Mouse (Mus musculus) stomach, postnatal 0 days (tissue): Measurements from ENCODE around the gene Aifm3. TPM values are rescaled to one million over a fixed set of nuclear protein-coding genes. Genes with fewer than 3 reads are reported as not detected.
"Not testable (repeated sequence)": the region's sequence is repeated elsewhere in the genome, so short reads cannot be mapped to it uniquely, and the experiment has no call there.

ENCODE experiments used
- ATAC-seq: fragments of 200-750 bp; cut with Nextera tagmentation; 2 replicates; pipeline ENCODE4 v1.8.0; 2017; ENCODE audit not compliant: low FRiP score, low TSS enrichment
- DNase-seq: peaks from one replicate; pipeline ENCODE4 v3.0.0-alpha.2; 2016; ENCODE audit warnings: low spot score
- H3K27ac ChIP-seq: fragments of 300-500 bp; sonication (generic); replicated peaks from 2 replicates; pipeline ENCODE4 v1.5.1; 2014; ENCODE audit warnings: mild to moderate bottlenecking, control low read depth
- H3K27me3 ChIP-seq: fragments of 300-500 bp; sonication (generic); 2 replicates; pipeline ENCODE4 v1.6.1; 2014; ENCODE audit warnings: low read length; ENCODE audit not compliant: control insufficient read depth, insufficient read depth
- H3K36me3 ChIP-seq: fragments of 300-500 bp; sonication (generic); 2 replicates; pipeline ENCODE4 v1.6.1; 2014; ENCODE audit warnings: low read length, mixed read lengths; ENCODE audit not compliant: control insufficient read depth, insufficient read depth
- H3K4me1 ChIP-seq: fragments of 300-500 bp; sonication (generic); replicated peaks from 2 replicates; pipeline ENCODE4 v1.6.1; 2014; ENCODE audit warnings: antibody characterized with exemption; ENCODE audit not compliant: control insufficient read depth, insufficient read depth
- H3K4me2 ChIP-seq: fragments of 300-500 bp; sonication (generic); replicated peaks from 2 replicates; pipeline ENCODE4 v1.6.1; 2014; ENCODE audit warnings: low read depth, mild to moderate bottlenecking, control low read depth, moderate library complexity
- H3K4me3 ChIP-seq: fragments of 300-500 bp; sonication (generic); 2 replicates; pipeline ENCODE4 v1.5.1; 2014; ENCODE audit warnings: low read depth, low read length, control low read depth
- H3K9ac ChIP-seq: fragments of 300-500 bp; sonication (generic); 2 replicates; pipeline ENCODE4 v1.6.1; 2014; ENCODE audit warnings: mild to moderate bottlenecking, low read length, control low read depth, mixed read lengths
- H3K9me3 ChIP-seq: fragments of 300-500 bp; sonication (generic); 2 replicates; pipeline ENCODE4 v1.6.1; 2016; ENCODE audit warnings: low read length; ENCODE audit not compliant: control insufficient read depth
- CTCF ChIP-seq: IDR thresholded peaks from 2 replicates; pipeline ENCODE4 v1.5.1; 2016; ENCODE audit warnings: antibody characterized with exemption, low read depth, mild to moderate bottlenecking, moderate library complexity
- EP300 ChIP-seq: optimal IDR thresholded peaks from 2 replicates; pipeline ENCODE3; 2016; ENCODE audit warnings: antibody characterized with exemption
- WGBS: fragments of 180-500 bp; shearing (Covaris S2); extraction: QIAGEN DNeasy Blood & Tissue Kit; methylation state at CpG from one replicate; pipeline ENCODE4 v1.1.7; 2014; 5-methylcytosine and 5-hydroxymethylcytosine counted together
- polyA plus RNA-seq: library from polyadenylated mRNA; unstranded; fragments of >200 nt; fragmentation: Nextera tagmentation; extraction: Ambion mirVana; gene quantifications from 2 replicates; pipeline ENCODE4 v1.2.1, GENCODE M21; 2015

The Aifm3 gene
- polyA plus RNA-seq, 1 experiment from 2014 or later = 0.61 TPM

- Histone ChIP-seq H3K4me3 (no peak overlapping the region), H3K9ac (no peak overlapping the region), H3K36me3 (no peaks in the 10 kb centered on the region; the same call in 1 of the 2 replicates), H3K4me2 (no peak overlapping the region), H3K27me3 (no peaks in the 10 kb centered on the region), H3K9me3 (no peaks in the 10 kb centered on the region), H3K27ac (no peak overlapping the region), H3K4me1 (peaks cover 2% of the 10 kb centered on the region; the same call in 1 of the 2 replicates)
- DNase-seq (no peak), ATAC-seq (no peak)
- WGBS = 84% methylated on average over 5 of the region's 5 CpGs
- no peak for TF ChIP-seq CTCF
Observed at GRCm38 (mm10) chr16:17507018-17507552, 17.7 kb downstream of the Aifm3 start.

GRCm38 (mm10) chr16:17508031-17508430, 18.6 kb downstream of the Aifm3 start:
- not testable (repeated sequence) for ATAC-seq, H3K4me1 ChIP-seq, H3K27me3 ChIP-seq, H3K9me3 ChIP-seq, H3K36me3 ChIP-seq, DNase-seq
- TF ChIP-seq CTCF = peak; percentile 32
- peak overlapping the region; percentile 75 for H3K4me3 ChIP-seq
- H3K9ac ChIP-seq = peak overlapping the region; percentile 84
- WGBS = 17% methylated on average over 3 of the region's 3 CpGs
- H3K4me2 ChIP-seq = peak overlapping the region; percentile 54
- peak overlapping the region; percentile 82 for H3K27ac ChIP-seq

GRCm38 (mm10) chr16:17508546-17509239, 19.3 kb downstream of the Aifm3 start, which contains the start of gene Lztr1:
Gene Lztr1 (plus strand): TSS chr16:17508688.
- Histone ChIP-seq H3K4me3 (peak within 1 kb of the TSS; percentile 75), H3K36me3 (no peaks in the 10 kb centered on the region; the same call in 1 of the 2 replicates), H3K9me3 (no peaks in the 10 kb centered on the region), H3K4me2 (peak within 1 kb of the TSS; percentile 54), H3K27ac (peak within 1 kb of the TSS; percentile 82), H3K27me3 (no peaks in the 10 kb centered on the region), H3K9ac (peak within 1 kb of the TSS; percentile 84), H3K4me1 (peaks cover 2% of the 10 kb centered on the region; the same call in 1 of the 2 replicates)
- WGBS = under 1% methylated on average over 50 of the region's 50 CpGs
- TF ChIP-seq CTCF (peak; percentile 35), EP300 (no peak)
- peak; percentile 93 for DNase-seq
- ATAC-seq = peak; percentile 95

GRCm38 (mm10) chr16:17509240-17509597, 19.8 kb downstream of the Aifm3 start:
- Histone ChIP-seq H3K9ac (peak overlapping the region; percentile 84), H3K9me3 (no peaks in the 10 kb centered on the region), H3K4me3 (peak overlapping the region; percentile 75), H3K27ac (peak overlapping the region; percentile 82), H3K4me2 (peak overlapping the region; percentile 54), H3K4me1 (peaks cover 2% of the 10 kb centered on the region; the same call in 1 of the 2 replicates), H3K27me3 (no peaks in the 10 kb centered on the region), H3K36me3 (peaks cover 3% of the 10 kb centered on the region; the same call in 1 of the 2 replicates)
- DNase-seq (no peak), ATAC-seq (no peak)
- 6% methylated on average over 9 of the region's 9 CpGs for WGBS
- TF ChIP-seq EP300 (no peak), CTCF (no peak)

- H3K27me3 ChIP-seq = no peaks in the 10 kb centered on the region
- ATAC-seq = no peak
- H3K36me3 ChIP-seq = peaks cover 5% of the 10 kb centered on the region; the same call in 1 of the 2 replicates
- WGBS = 90% methylated on average over 2 of the region's 2 CpGs
- H3K9ac ChIP-seq = no peak overlapping the region
- DNase-seq = no peak
- H3K9me3 ChIP-seq = no peaks in the 10 kb centered on the region
- no peak overlapping the region for H3K27ac ChIP-seq
- H3K4me3 ChIP-seq = no peak overlapping the region
- H3K4me1 ChIP-seq = peaks cover 2% of the 10 kb centered on the region; the same call in 1 of the 2 replicates
- H3K4me2 ChIP-seq = peak overlapping the region; percentile 54
- TF ChIP-seq EP300 = no peak
Observed at GRCm38 (mm10) chr16:17510143-17510542, 20.7 kb downstream of the Aifm3 start.

GRCm38 (mm10) chr16:17510686-17511085, 21.3 kb downstream of the Aifm3 start:
- no peaks in the 10 kb centered on the region for H3K27me3 ChIP-seq
- TF ChIP-seq CTCF = no peak
- no peak for TF ChIP-seq EP300
- DNase-seq (no peak), ATAC-seq (no peak)
- no peak overlapping the region for H3K4me2 ChIP-seq
- no peak overlapping the region for H3K27ac ChIP-seq
- H3K9ac ChIP-seq = no peak overlapping the region
- peaks cover 2% of the 10 kb centered on the region; the same call in 1 of the 2 replicates for H3K4me1 ChIP-seq
- 60% methylated on average over 2 of the region's 2 CpGs for WGBS
- no peak overlapping the region for H3K4me3 ChIP-seq
- H3K36me3 ChIP-seq = peaks cover 9% of the 10 kb centered on the region
- H3K9me3 ChIP-seq = no peaks in the 10 kb centered on the region
